Mouse (Mus musculus) limb, embryonic 14.5 days (tissue): ENCODE results near the gene Timm8a2. TPM values are rescaled to one million over a fixed set of nuclear protein-coding genes. Genes with fewer than 3 reads are reported as not detected.

ENCODE experiments used
- ATAC-seq: fragments of 200-750 bp; cut with Nextera tagmentation; 2 replicates; pipeline ENCODE4 v1.8.0; 2017; ENCODE audit warnings: low read depth, moderate number of reproducible peaks, moderate TSS enrichment; ENCODE audit not compliant: low FRiP score
- DNase-seq: peaks from one replicate; pipeline ENCODE4 v3.0.0-alpha.2; 2015; ENCODE audit warnings: low spot score
- H3K27ac ChIP-seq: fragments of 300-500 bp; sonication (generic); replicated peaks from 2 replicates; pipeline ENCODE4 v1.5.1; 2014; ENCODE audit warnings: low read depth, mild to moderate bottlenecking, low read length, moderate library complexity, mixed read lengths
- H3K27me3 ChIP-seq: fragments of 300-500 bp; sonication (generic); 2 replicates; pipeline ENCODE4 v1.6.1; 2014; ENCODE audit warnings: low read length, mixed read lengths; ENCODE audit not compliant: control insufficient read depth, insufficient read depth
- H3K36me3 ChIP-seq: fragments of 300-500 bp; sonication (generic); 2 replicates; pipeline ENCODE4 v1.6.1; 2014; ENCODE audit warnings: mild to moderate bottlenecking, low read length, moderate library complexity, mixed read lengths; ENCODE audit not compliant: control insufficient read depth, insufficient read depth
- H3K4me1 ChIP-seq: fragments of 300-500 bp; sonication (generic); 2 replicates; pipeline ENCODE4 v1.6.1; 2014; ENCODE audit warnings: antibody characterized with exemption, low read length, mixed read lengths; ENCODE audit not compliant: control insufficient read depth, insufficient read depth
- H3K4me2 ChIP-seq: fragments of 300-500 bp; sonication (generic); replicated peaks from 2 replicates; pipeline ENCODE4 v1.6.1; 2014; ENCODE audit warnings: low read depth, mild to moderate bottlenecking, low read length, moderate library complexity; ENCODE audit not compliant: severe bottlenecking
- H3K4me3 ChIP-seq: fragments of 300-500 bp; sonication (generic); replicated peaks from 2 replicates; pipeline ENCODE4 v1.5.1; 2014; ENCODE audit warnings: low read length
- H3K9ac ChIP-seq: fragments of 300-500 bp; sonication (generic); 2 replicates; pipeline ENCODE4 v1.6.1; 2014; ENCODE audit warnings: mild to moderate bottlenecking, low read depth, low read length, moderate library complexity; ENCODE audit not compliant: severe bottlenecking
- H3K9me3 ChIP-seq: fragments of 300-500 bp; sonication (generic); 2 replicates; pipeline ENCODE4 v1.6.1; 2016; ENCODE audit warnings: low read length; ENCODE audit not compliant: control insufficient read depth
- POLR2A ChIP-seq: fragments of 200-500 bp; IDR thresholded peaks from 2 replicates; pipeline ENCODE4 v1.8.0; 2012; ENCODE audit warnings: inconsistent platforms, mild to moderate bottlenecking, moderate library complexity, borderline replicate concordance; ENCODE audit not compliant: insufficient read depth, insufficient read length; ENCODE audit errors: extremely low read depth
- WGBS: fragments of 180-500 bp; shearing (Covaris S2); extraction: QIAGEN DNeasy Blood & Tissue Kit; methylation state at CpG from one replicate; pipeline ENCODE4 v1.1.7; 2014; 5-methylcytosine and 5-hydroxymethylcytosine counted together
- polyA plus RNA-seq, 2 experiments: library from polyadenylated mRNA; depleted of rRNA in 1 of 2; stranded (reverse) in 1 of 2; unstranded in 1 of 2; fragments of >200 nt; fragmentation: Nextera tagmentation in 1 of 2; extraction: Ambion mirVana in 1 of 2; gene quantifications; 2 replicates each; pipeline versions ENCODE4 v1.2.1 to v1.2.3; 2012 to 2014

The Timm8a2 gene
- polyA plus RNA-seq, 2 experiments: 0.20 TPM; not detected in 1

- DNase-seq (no peak), ATAC-seq (no peak)
- Histone ChIP-seq H3K4me1 (no peaks in the 10 kb centered on the region), H3K9me3 (no peaks in the 10 kb centered on the region), H3K4me2 (no peak overlapping the region), H3K27ac (no peak overlapping the region), H3K4me3 (no peak overlapping the region), H3K9ac (no peak overlapping the region), H3K36me3 (no peaks in the 10 kb centered on the region), H3K27me3 (no peaks in the 10 kb centered on the region)
- WGBS: 63% methylated on average over 13 of the region's 13 CpGs
- no peak for TF ChIP-seq POLR2A
Measured at GRCm38 (mm10) chr14:122038874-122039647, 4.6 kb downstream of the Timm8a2 start.

- no peak overlapping the region for H3K9ac ChIP-seq
- ATAC-seq: no peak
Measured at GRCm38 (mm10) chr14:122041413-122041825, 6.9 kb downstream of the Timm8a2 start.

GRCm38 (mm10) chr14:122042142-122042694 is 7.7 kb downstream of the Timm8a2 start:
- H3K36me3 ChIP-seq: no peaks in the 10 kb centered on the region
- no peak overlapping the region for H3K9ac ChIP-seq
- H3K4me2 ChIP-seq: no peak overlapping the region
- no peak for TF ChIP-seq POLR2A
- H3K9me3 ChIP-seq: no peaks in the 10 kb centered on the region
- 68% methylated on average over 8 of the region's 8 CpGs for WGBS
- H3K27ac ChIP-seq: no peak overlapping the region
- DNase-seq: no peak
- H3K4me1 ChIP-seq: no peaks in the 10 kb centered on the region
- H3K4me3 ChIP-seq: no peak overlapping the region
- no peak for ATAC-seq
- H3K27me3 ChIP-seq: no peaks in the 10 kb centered on the region

More at GRCm38 (mm10) chr14:122041413-122041825, 6.9 kb downstream of the Timm8a2 start:
- TF ChIP-seq POLR2A: no peak
- Histone ChIP-seq H3K27me3 (no peaks in the 10 kb centered on the region), H3K4me2 (no peak overlapping the region), H3K9me3 (no peaks in the 10 kb centered on the region), H3K27ac (no peak overlapping the region), H3K36me3 (no peaks in the 10 kb centered on the region), H3K4me1 (no peaks in the 10 kb centered on the region), H3K4me3 (no peak overlapping the region)
- DNase-seq: no peak
- WGBS: 85% methylated on average over 3 of the region's 3 CpGs

GRCm38 (mm10) chr14:122047784-122048183 is 13.3 kb downstream of the Timm8a2 start:
- Histone ChIP-seq H3K4me2 (no peak overlapping the region), H3K27ac (no peak overlapping the region), H3K4me3 (no peak overlapping the region), H3K27me3 (no peaks in the 10 kb centered on the region), H3K9me3 (no peaks in the 10 kb centered on the region), H3K36me3 (no peaks in the 10 kb centered on the region), H3K9ac (no peak overlapping the region), H3K4me1 (no peaks in the 10 kb centered on the region)
- DNase-seq: no peak
- TF ChIP-seq POLR2A: no peak
- WGBS: 92% methylated on average over 8 of the region's 8 CpGs
- ATAC-seq: no peak

GRCm38 (mm10) chr14:122048816-122049215 is 14.3 kb downstream of the Timm8a2 start:
- 78% methylated on average over 9 of the region's 9 CpGs for WGBS
- ATAC-seq (no peak), DNase-seq (no peak)
- no peaks in the 10 kb centered on the region for H3K9me3 ChIP-seq
- no peaks in the 10 kb centered on the region for H3K4me1 ChIP-seq
- no peaks in the 10 kb centered on the region for H3K27me3 ChIP-seq
- TF ChIP-seq POLR2A: no peak
- no peaks in the 10 kb centered on the region for H3K36me3 ChIP-seq
- no peak overlapping the region for H3K4me2 ChIP-seq
- no peak overlapping the region for H3K27ac ChIP-seq
- H3K9ac ChIP-seq: no peak overlapping the region
- H3K4me3 ChIP-seq: no peak overlapping the region
